Mouse (Mus musculus) heart, embryonic 10.5 days (tissue): ENCODE results near the gene Ddx41. TPM values are rescaled to one million over a fixed set of nuclear protein-coding genes. Genes with fewer than 3 reads are reported as not detected.
"Not testable (repeated sequence)": the region's sequence is repeated elsewhere in the genome, so short reads cannot be mapped to it uniquely, and the experiment has no call there.

Experiments used
- DNase-seq: peaks from one replicate; pipeline ENCODE4 v3.0.0-alpha.2; 2017; ENCODE audit warnings: low spot score
- H3K27ac ChIP-seq: fragments of 300-500 bp; sonication (generic); 2 replicates; pipeline ENCODE4 v1.5.1; 2016; ENCODE audit warnings: mild to moderate bottlenecking
- H3K27me3 ChIP-seq: fragments of 300-500 bp; sonication (generic); 2 replicates; pipeline ENCODE4 v1.6.1; 2016; ENCODE audit warnings: mild to moderate bottlenecking; ENCODE audit not compliant: poor library complexity, insufficient read depth, severe bottlenecking
- H3K36me3 ChIP-seq: fragments of 300-500 bp; sonication (generic); 2 replicates; pipeline ENCODE4 v1.6.1; 2016; ENCODE audit warnings: mild to moderate bottlenecking, moderate library complexity
- H3K4me1 ChIP-seq: fragments of 300-500 bp; sonication (generic); 2 replicates; pipeline ENCODE4 v1.6.1; 2016; ENCODE audit warnings: mild to moderate bottlenecking
- H3K4me3 ChIP-seq: fragments of 300-500 bp; sonication (generic); 2 replicates; pipeline ENCODE4 v1.5.1; 2016; ENCODE audit warnings: mild to moderate bottlenecking, moderate library complexity
- H3K9me3 ChIP-seq: fragments of 300-500 bp; sonication (generic); 2 replicates; pipeline ENCODE4 v1.6.1; 2016; ENCODE audit warnings: mild to moderate bottlenecking, moderate library complexity
- WGBS: fragments of 180-500 bp; shearing (Covaris S2); methylation state at CpG from one replicate; pipeline ENCODE4 v1.1.7; 2016; 5-methylcytosine and 5-hydroxymethylcytosine counted together
- polyA plus RNA-seq: library from polyadenylated mRNA; unstranded; fragments of >200 nt; fragmentation: Nextera tagmentation; extraction: Ambion mirVana; gene quantifications from 2 replicates; pipeline ENCODE4 v1.2.1, GENCODE M21; 2016

Gene Ddx41
- polyA plus RNA-seq = 43.4 and 64.1 TPM in 2 replicates

GRCm38 (mm10) chr13:55536194-55537175, at the start of gene Ddx41:
Gene Ddx41 (minus strand): TSS chr13:55536658.
- Histone ChIP-seq H3K9me3 (no peaks in the 10 kb centered on the region), H3K4me1 (peaks cover 15% of the 10 kb centered on the region), H3K27me3 (no peaks in the 10 kb centered on the region), H3K4me3 (peak within 1 kb of the TSS; percentile 94), H3K36me3 (peaks cover 77% of the 10 kb centered on the region), H3K27ac (peak within 1 kb of the TSS; percentile 89)
- peak; percentile 99 for DNase-seq
- under 1% methylated on average over 70 of the region's 70 CpGs for WGBS

GRCm38 (mm10) chr13:55578086-55578485, 41.6 kb upstream of the Ddx41 start:
- Histone ChIP-seq H3K9me3 (no peaks in the 10 kb centered on the region), H3K4me3 (no peak overlapping the region), H3K4me1 (no peaks in the 10 kb centered on the region), H3K36me3 (no peaks in the 10 kb centered on the region), H3K27me3 (no peaks in the 10 kb centered on the region), H3K27ac (no peak overlapping the region)
- DNase-seq = no peak
- 75% methylated on average over 4 of the region's 4 CpGs for WGBS

GRCm38 (mm10) chr13:55576872-55577271, 40.4 kb upstream of the Ddx41 start:
- H3K9me3 ChIP-seq, DNase-seq, H3K27me3 ChIP-seq, H3K27ac ChIP-seq, H3K36me3 ChIP-seq, H3K4me1 ChIP-seq, H3K4me3 ChIP-seq: not testable (repeated sequence)
- 80% methylated on average over 7 of the region's 7 CpGs for WGBS

GRCm38 (mm10) chr13:55575932-55576331, 39.5 kb upstream of the Ddx41 start:
- Histone ChIP-seq H3K27me3 (no peaks in the 10 kb centered on the region), H3K4me3 (no peak overlapping the region), H3K9me3 (no peaks in the 10 kb centered on the region), H3K4me1 (peaks cover 8% of the 10 kb centered on the region; the same call in 1 of the 2 replicates), H3K27ac (no peak overlapping the region), H3K36me3 (no peaks in the 10 kb centered on the region)
- WGBS = 54% methylated on average over 5 of the region's 5 CpGs
- no peak for DNase-seq

GRCm38 (mm10) chr13:55574321-55574720, 37.9 kb upstream of the Ddx41 start:
- Histone ChIP-seq H3K36me3 (no peaks in the 10 kb centered on the region), H3K27me3 (no peaks in the 10 kb centered on the region), H3K4me3 (no peak overlapping the region), H3K27ac (no peak overlapping the region), H3K4me1 (peaks cover 18% of the 10 kb centered on the region), H3K9me3 (no peaks in the 10 kb centered on the region)
- no peak for DNase-seq
- WGBS = 79% methylated on average over 5 of the region's 5 CpGs

- Histone ChIP-seq H3K27me3 (no peaks in the 10 kb centered on the region), H3K9me3 (no peaks in the 10 kb centered on the region), H3K27ac (no peak within 1 kb of the TSS), H3K4me3 (no peak within 1 kb of the TSS), H3K36me3 (peaks cover 1% of the 10 kb centered on the region; the same call in 1 of the 2 replicates), H3K4me1 (peaks cover 23% of the 10 kb centered on the region)
- 96% methylated on average over 2 of the region's 2 CpGs for WGBS
- DNase-seq = no peak
Measured at GRCm38 (mm10) chr13:55573432-55573831, 37.0 kb upstream of the Ddx41 start, which contains the start of gene Tmed9. Gene Tmed9 (plus strand): TSS chr13:55573732.

- WGBS = 74% methylated on average over 2 of the region's 2 CpGs
- DNase-seq = no peak
- Histone ChIP-seq H3K27ac (no peak overlapping the region), H3K36me3 (peaks cover 10% of the 10 kb centered on the region; the same call in 1 of the 2 replicates), H3K27me3 (no peaks in the 10 kb centered on the region), H3K4me3 (no peak overlapping the region), H3K4me1 (peaks cover 23% of the 10 kb centered on the region), H3K9me3 (no peaks in the 10 kb centered on the region)
Measured at GRCm38 (mm10) chr13:55571977-55572376, 35.5 kb upstream of the Ddx41 start.

GRCm38 (mm10) chr13:55571027-55571751, 34.7 kb upstream of the Ddx41 start, which contains the start of gene Fam193b:
Gene Fam193b (minus strand): TSS chr13:55571120.
- H3K9me3 ChIP-seq = no peaks in the 10 kb centered on the region
- 2% methylated on average over 38 of the region's 47 CpGs for WGBS
- H3K4me1 ChIP-seq = peaks cover 23% of the 10 kb centered on the region
- peak within 1 kb of the TSS; percentile 97 for H3K27ac ChIP-seq
- H3K27me3 ChIP-seq = no peaks in the 10 kb centered on the region
- H3K36me3 ChIP-seq = peaks cover 16% of the 10 kb centered on the region; the same call in 1 of the 2 replicates
- H3K4me3 ChIP-seq = peak within 1 kb of the TSS; percentile 97
- peak; percentile 97 for DNase-seq

GRCm38 (mm10) chr13:55570286-55570973, 34.0 kb upstream of the Ddx41 start:
- no peaks in the 10 kb centered on the region for H3K9me3 ChIP-seq
- peaks cover 21% of the 10 kb centered on the region; the same call in 1 of the 2 replicates for H3K36me3 ChIP-seq
- WGBS = under 1% methylated on average over 44 of the region's 47 CpGs
- no peaks in the 10 kb centered on the region for H3K27me3 ChIP-seq
- H3K4me1 ChIP-seq = peaks cover 23% of the 10 kb centered on the region
- peak overlapping the region; percentile 97 for H3K4me3 ChIP-seq
- no peak for DNase-seq
- H3K27ac ChIP-seq = peak overlapping the region; percentile 97

GRCm38 (mm10) chr13:55569726-55570285, 33.3 kb upstream of the Ddx41 start:
- peaks cover 23% of the 10 kb centered on the region for H3K4me1 ChIP-seq
- DNase-seq = no peak
- peak overlapping the region; percentile 97 for H3K4me3 ChIP-seq
- 13% methylated on average over 16 of the region's 16 CpGs for WGBS
- no peaks in the 10 kb centered on the region for H3K9me3 ChIP-seq
- H3K27me3 ChIP-seq = no peaks in the 10 kb centered on the region
- peak overlapping the region; percentile 97 for H3K27ac ChIP-seq
- H3K36me3 ChIP-seq = peaks cover 21% of the 10 kb centered on the region; the same call in 1 of the 2 replicates

- Histone ChIP-seq H3K4me1 (peaks cover 23% of the 10 kb centered on the region), H3K36me3 (peaks cover 32% of the 10 kb centered on the region)
- H3K9me3 ChIP-seq, H3K27me3 ChIP-seq, H3K27ac ChIP-seq, DNase-seq, H3K4me3 ChIP-seq: not testable (repeated sequence)
- 90% methylated on average over 4 of the region's 4 CpGs for WGBS
Measured at GRCm38 (mm10) chr13:55568524-55568923, 32.1 kb upstream of the Ddx41 start.

GRCm38 (mm10) chr13:55567949-55568348, 31.5 kb upstream of the Ddx41 start:
- H3K27ac ChIP-seq = no peak overlapping the region
- H3K4me3 ChIP-seq = no peak overlapping the region
- H3K27me3 ChIP-seq = no peaks in the 10 kb centered on the region
- peaks cover 23% of the 10 kb centered on the region for H3K4me1 ChIP-seq
- peaks cover 32% of the 10 kb centered on the region for H3K36me3 ChIP-seq
- 83% methylated on average over 2 of the region's 2 CpGs for WGBS
- no peaks in the 10 kb centered on the region for H3K9me3 ChIP-seq
- no peak for DNase-seq
